Mouse (Mus musculus): ENCODE measurements around the gene Tspan9. TPM values are rescaled to one million over a fixed set of nuclear protein-coding genes. Genes with fewer than 3 reads are reported as not detected.
A peak's percentile ranks its signal among the peaks of the same experiment; 100 is the strongest.

Gene Tspan9
- polyA plus RNA-seq, 1 experiment from 2014 or later: 100 TPM

DNA sequence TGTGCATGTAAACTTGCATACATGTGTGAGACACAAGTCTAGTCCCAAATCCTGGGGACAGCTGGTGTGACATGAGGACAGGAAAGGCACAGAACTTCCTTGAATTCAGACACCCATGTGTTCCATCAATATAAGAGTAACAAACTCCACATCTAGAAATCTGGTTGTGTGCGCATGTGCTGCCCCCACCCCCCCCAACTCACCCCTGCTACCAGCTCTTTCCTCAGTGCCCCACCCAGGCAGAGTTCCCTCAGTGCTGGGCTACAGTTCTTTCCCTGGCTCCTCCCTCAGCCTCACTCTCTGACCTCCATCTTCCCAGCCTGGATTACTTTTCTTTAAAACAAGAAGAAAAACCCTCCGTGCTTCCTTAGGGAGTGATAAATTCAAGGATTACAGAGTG lies 27.1 kb downstream of the Tspan9 start:
- Histone ChIP-seq H3K4me1 (ENCODE audit: control insufficient read depth, insufficient read depth, low read length) (peaks cover 42% of the 10 kb centered on the region), H3K4me2 (replicated peaks; ENCODE audit: low read depth, low read length) (no peak overlapping the region), H3K9me3 (ENCODE audit: control insufficient read depth, low read length) (no peaks in the 10 kb centered on the region), H3K36me3 (ENCODE audit: control insufficient read depth, insufficient read depth, low read length) (no peaks in the 10 kb centered on the region; the same call in 1 of the 2 replicates), H3K9ac (ENCODE audit: low read depth, low read length) (no peak overlapping the region), H3K27ac (ENCODE audit: low read depth, low read length) (peak overlapping the region; percentile 44; the same call in 1 of the 2 replicates), H3K27me3 (ENCODE audit: control insufficient read depth, insufficient read depth, low read length) (no peaks in the 10 kb centered on the region), H3K4me3 (ENCODE audit: low read length) (no peak overlapping the region)
- 48% methylated on average over 2 of the region's 2 CpGs for WGBS
- ATAC-seq (ENCODE audit: low FRiP score, low TSS enrichment): no peak

DNA sequence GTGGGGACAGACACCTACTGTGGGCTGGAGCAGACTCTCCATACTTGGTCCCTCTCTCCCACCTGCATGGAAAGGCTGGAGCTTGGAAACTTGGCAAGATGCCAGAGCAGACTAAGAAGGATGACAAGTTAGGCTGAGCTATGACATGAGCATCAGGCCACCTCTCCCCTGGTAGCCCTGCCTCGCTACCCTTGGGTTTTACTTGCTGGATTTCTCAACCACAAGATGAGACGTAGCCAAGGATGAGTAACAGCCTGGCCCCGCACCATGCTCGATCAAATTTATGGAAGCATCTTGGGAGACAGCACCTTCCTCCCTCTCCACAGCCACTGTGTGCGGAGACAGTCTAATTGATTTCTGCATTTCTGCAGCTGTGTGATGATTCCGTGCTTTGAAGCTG lies 28.3 kb downstream of the Tspan9 start:
- Histone ChIP-seq H3K27ac (ENCODE audit: low read depth, low read length) (no peak overlapping the region), H3K4me3 (ENCODE audit: low read length) (no peak overlapping the region), H3K4me1 (ENCODE audit: control insufficient read depth, insufficient read depth, low read length) (peaks cover 43% of the 10 kb centered on the region), H3K4me2 (replicated peaks; ENCODE audit: low read depth, low read length) (no peak overlapping the region), H3K27me3 (ENCODE audit: control insufficient read depth, insufficient read depth, low read length) (no peaks in the 10 kb centered on the region), H3K9ac (ENCODE audit: low read depth, low read length) (no peak overlapping the region), H3K36me3 (ENCODE audit: control insufficient read depth, insufficient read depth, low read length) (no peaks in the 10 kb centered on the region; the same call in 1 of the 2 replicates), H3K9me3 (ENCODE audit: control insufficient read depth, low read length) (no peaks in the 10 kb centered on the region)
- 74% methylated on average over 6 of the region's 6 CpGs for WGBS
- no peak for ATAC-seq (ENCODE audit: low FRiP score, low TSS enrichment)

DNA sequence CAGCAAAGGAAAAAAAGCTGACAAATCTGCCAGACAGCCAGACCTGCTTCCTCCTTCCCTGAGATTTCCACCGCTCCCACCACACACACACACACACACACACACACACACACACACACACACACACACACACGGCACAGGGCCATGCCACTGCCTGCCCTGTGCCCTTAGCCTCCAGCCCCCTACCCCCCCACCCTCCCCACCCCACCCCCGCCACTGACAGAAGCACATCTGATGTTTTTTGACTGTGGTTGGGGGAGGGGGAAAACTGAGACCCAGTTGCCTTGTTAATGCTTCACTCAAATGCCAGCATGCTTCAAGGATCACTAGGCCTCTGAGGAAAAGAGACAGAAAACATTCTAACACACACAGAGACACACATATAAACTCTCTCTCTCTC lies 30.8 kb downstream of the Tspan9 start:
- ATAC-seq (ENCODE audit: low FRiP score, low TSS enrichment): peak; percentile 40
- H3K4me3 ChIP-seq (ENCODE audit: low read length): no peak overlapping the region
- no peaks in the 10 kb centered on the region; the same call in 1 of the 2 replicates for H3K36me3 ChIP-seq (ENCODE audit: control insufficient read depth, insufficient read depth, low read length)
- 20% methylated on average over 3 of the region's 3 CpGs for WGBS
- H3K9ac ChIP-seq (ENCODE audit: low read depth, low read length): no peak overlapping the region
- no peak overlapping the region for H3K4me2 ChIP-seq (replicated peaks; ENCODE audit: low read depth, low read length)
- H3K27ac ChIP-seq (ENCODE audit: low read depth, low read length): peak overlapping the region; percentile 73; the same call in 1 of the 2 replicates
- no peaks in the 10 kb centered on the region for H3K9me3 ChIP-seq (ENCODE audit: control insufficient read depth, low read length)
- H3K4me1 ChIP-seq (ENCODE audit: control insufficient read depth, insufficient read depth, low read length): peaks cover 48% of the 10 kb centered on the region
- no peaks in the 10 kb centered on the region for H3K27me3 ChIP-seq (ENCODE audit: control insufficient read depth, insufficient read depth, low read length)

DNA sequence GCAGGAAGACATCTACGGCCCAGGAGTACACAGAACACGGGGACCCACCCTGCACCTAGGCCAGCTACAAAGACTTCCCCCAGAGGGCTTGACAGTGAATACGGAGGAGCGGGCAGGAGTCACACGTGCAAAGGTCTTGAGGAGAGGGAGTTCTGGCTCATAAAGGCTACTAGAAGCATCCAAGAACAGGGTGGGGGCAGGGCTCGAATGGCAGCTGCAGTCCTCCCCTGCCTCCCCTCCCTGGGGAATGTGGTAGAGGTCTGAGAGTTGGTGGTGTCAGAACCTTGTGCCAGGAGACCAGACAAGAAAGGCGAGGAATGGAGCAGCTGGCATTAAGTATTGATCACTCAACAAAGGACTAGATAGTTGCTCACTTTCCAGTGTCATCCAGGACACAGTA lies 31.6 kb downstream of the Tspan9 start:
- no peaks in the 10 kb centered on the region; the same call in 1 of the 2 replicates for H3K36me3 ChIP-seq (ENCODE audit: control insufficient read depth, insufficient read depth, low read length)
- WGBS: 33% methylated on average over 7 of the region's 7 CpGs
- no peaks in the 10 kb centered on the region for H3K27me3 ChIP-seq (ENCODE audit: control insufficient read depth, insufficient read depth, low read length)
- peak overlapping the region; percentile 73; the same call in 1 of the 2 replicates for H3K27ac ChIP-seq (ENCODE audit: low read depth, low read length)
- no peak overlapping the region for H3K9ac ChIP-seq (ENCODE audit: low read depth, low read length)
- H3K4me2 ChIP-seq (replicated peaks; ENCODE audit: low read depth, low read length): no peak overlapping the region
- H3K4me1 ChIP-seq (ENCODE audit: control insufficient read depth, insufficient read depth, low read length): peaks cover 42% of the 10 kb centered on the region
- H3K4me3 ChIP-seq (ENCODE audit: low read length): no peak overlapping the region
- H3K9me3 ChIP-seq (ENCODE audit: control insufficient read depth, low read length): no peaks in the 10 kb centered on the region
- peak; percentile 34; the same call in 1 of the 2 replicates for ATAC-seq (ENCODE audit: low FRiP score, low TSS enrichment)

DNA sequence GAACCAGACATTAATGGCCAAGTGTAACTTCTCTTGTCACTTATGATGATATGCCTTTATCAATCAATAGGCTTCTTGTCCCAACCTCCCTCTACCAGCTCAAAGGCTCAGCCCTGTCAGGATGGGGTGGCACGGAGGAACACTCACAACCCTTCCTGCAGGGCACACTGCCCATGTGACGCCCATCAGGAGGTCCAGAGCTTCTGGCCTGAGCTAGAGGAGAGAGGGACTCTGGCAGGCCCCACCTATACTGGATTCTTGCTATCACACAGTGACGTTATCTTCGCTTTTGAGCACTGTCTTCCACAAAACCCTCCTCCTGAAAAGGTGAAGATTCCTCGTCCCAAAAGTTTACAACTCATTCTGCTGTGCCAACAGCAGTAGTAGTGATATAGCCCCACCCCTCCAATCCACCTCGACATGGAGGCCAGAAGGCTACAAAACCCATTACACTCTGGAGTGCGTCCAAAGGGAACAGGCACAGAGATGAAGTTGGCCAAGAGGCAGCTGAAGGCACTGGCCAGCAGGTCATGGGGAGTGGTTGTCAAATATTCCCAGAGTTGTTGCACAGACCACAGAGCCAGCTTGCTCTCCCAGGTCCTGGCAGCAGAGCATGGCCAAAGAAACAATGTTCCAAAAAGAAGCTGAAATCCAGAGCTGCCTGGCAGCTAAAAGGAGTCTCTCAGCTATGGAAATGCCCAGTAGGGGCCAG lies 34.9 kb downstream of the Tspan9 start:
- H3K4me1 ChIP-seq (ENCODE audit: control insufficient read depth, insufficient read depth, low read length): peaks cover 56% of the 10 kb centered on the region
- no peaks in the 10 kb centered on the region for H3K36me3 ChIP-seq (ENCODE audit: control insufficient read depth, insufficient read depth, low read length)
- no peak overlapping the region for H3K27ac ChIP-seq (ENCODE audit: low read depth, low read length)
- ATAC-seq (ENCODE audit: low FRiP score, low TSS enrichment): no peak
- no peak overlapping the region for H3K4me2 ChIP-seq (replicated peaks; ENCODE audit: low read depth, low read length)
- H3K4me3 ChIP-seq (ENCODE audit: low read length): no peak overlapping the region
- H3K9me3 ChIP-seq (ENCODE audit: control insufficient read depth, low read length): no peaks in the 10 kb centered on the region
- no peaks in the 10 kb centered on the region for H3K27me3 ChIP-seq (ENCODE audit: control insufficient read depth, insufficient read depth, low read length)
- WGBS: 78% methylated on average over 7 of the region's 7 CpGs
- H3K9ac ChIP-seq (ENCODE audit: low read depth, low read length): no peak overlapping the region

DNA sequence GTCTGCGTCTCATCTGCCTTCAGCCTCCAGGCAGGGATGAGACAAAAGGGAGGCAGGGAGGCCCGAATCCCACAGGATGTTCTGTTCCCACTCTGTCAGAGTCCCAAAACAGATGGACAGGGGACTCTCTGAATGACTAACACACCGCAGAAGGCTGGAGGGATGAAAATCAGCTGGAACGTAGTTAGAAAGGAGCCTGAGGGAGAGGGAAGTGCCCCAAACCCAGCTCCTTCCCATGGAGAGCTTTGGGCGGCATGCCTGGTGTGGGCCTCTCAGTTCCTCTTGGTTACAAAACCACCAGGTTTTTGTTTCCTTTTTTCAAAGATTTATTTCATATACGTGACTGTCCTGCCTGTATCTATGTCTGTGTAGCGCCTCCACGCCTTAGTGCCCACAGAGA lies 35.7 kb downstream of the Tspan9 start:
- Histone ChIP-seq H3K4me1 (ENCODE audit: control insufficient read depth, insufficient read depth, low read length) (peaks cover 54% of the 10 kb centered on the region), H3K27ac (ENCODE audit: low read depth, low read length) (no peak overlapping the region), H3K27me3 (ENCODE audit: control insufficient read depth, insufficient read depth, low read length) (no peaks in the 10 kb centered on the region), H3K36me3 (ENCODE audit: control insufficient read depth, insufficient read depth, low read length) (no peaks in the 10 kb centered on the region), H3K9ac (ENCODE audit: low read depth, low read length) (no peak overlapping the region), H3K4me3 (ENCODE audit: low read length) (no peak overlapping the region), H3K9me3 (ENCODE audit: control insufficient read depth, low read length) (no peaks in the 10 kb centered on the region), H3K4me2 (replicated peaks; ENCODE audit: low read depth, low read length) (no peak overlapping the region)
- 54% methylated on average over 8 of the region's 8 CpGs for WGBS
- ATAC-seq (ENCODE audit: low FRiP score, low TSS enrichment): no peak

DNA sequence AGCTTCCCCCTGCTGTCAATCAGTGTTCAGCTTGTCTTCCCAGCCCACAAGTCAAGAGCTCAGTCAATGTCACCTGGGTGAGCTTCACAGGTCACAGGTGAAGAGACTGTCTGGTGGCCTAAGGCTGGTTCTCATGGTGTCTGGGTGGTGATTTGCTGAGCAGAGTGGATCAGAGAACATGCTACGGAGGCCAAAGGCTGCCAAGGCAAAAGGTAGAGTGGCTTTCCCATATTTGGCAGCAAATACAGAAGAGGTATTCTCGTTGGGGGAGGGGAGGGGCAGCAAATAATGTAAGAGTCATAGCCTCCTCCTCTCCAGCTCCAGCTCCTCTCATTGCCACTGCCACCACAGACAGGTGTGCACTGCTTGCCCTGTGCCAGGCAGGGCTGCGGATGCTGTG lies 37.2 kb downstream of the Tspan9 start:
- no peak overlapping the region for H3K27ac ChIP-seq (ENCODE audit: low read depth, low read length)
- H3K36me3 ChIP-seq (ENCODE audit: control insufficient read depth, insufficient read depth, low read length): no peaks in the 10 kb centered on the region
- ATAC-seq (ENCODE audit: low FRiP score, low TSS enrichment): no peak
- H3K9ac ChIP-seq (ENCODE audit: low read depth, low read length): no peak overlapping the region
- H3K4me1 ChIP-seq (ENCODE audit: control insufficient read depth, insufficient read depth, low read length): peaks cover 41% of the 10 kb centered on the region
- H3K4me2 ChIP-seq (replicated peaks; ENCODE audit: low read depth, low read length): no peak overlapping the region
- no peak overlapping the region for H3K4me3 ChIP-seq (ENCODE audit: low read length)
- H3K9me3 ChIP-seq (ENCODE audit: control insufficient read depth, low read length): no peaks in the 10 kb centered on the region
- 76% methylated on average over 3 of the region's 3 CpGs for WGBS
- no peaks in the 10 kb centered on the region for H3K27me3 ChIP-seq (ENCODE audit: control insufficient read depth, insufficient read depth, low read length)

DNA sequence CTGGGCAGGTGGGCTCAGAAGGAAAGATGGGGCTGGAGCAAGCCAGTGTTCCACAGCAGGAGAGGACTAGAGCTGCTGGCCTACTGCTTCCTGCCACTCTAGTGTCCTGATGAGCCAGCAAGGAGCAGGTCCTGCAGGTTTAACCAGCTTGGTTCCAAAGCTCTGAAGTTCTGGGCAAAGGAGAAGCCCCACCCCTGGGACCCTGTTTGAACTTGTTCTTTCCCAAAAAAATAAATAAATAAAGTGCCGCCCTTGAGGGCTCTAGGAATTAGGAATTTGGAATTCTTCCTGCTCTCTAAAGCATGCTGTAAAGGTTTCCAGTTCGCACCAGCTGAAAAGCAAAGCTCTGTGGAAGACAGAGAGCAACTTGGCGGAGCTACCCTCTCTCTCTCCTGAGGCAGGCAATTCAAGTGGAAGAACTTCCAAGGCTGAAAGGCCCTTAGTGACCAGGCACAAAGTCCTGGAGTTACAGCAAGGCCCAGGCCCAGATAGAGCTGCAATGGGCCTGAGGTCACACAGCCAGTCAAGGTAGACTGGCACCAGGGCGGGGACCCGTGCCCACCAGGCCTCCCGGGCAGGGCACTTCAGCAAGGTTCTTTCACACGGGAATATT lies 38.6 kb downstream of the Tspan9 start:
- Histone ChIP-seq H3K9ac (ENCODE audit: low read depth, low read length) (no peak overlapping the region), H3K9me3 (ENCODE audit: control insufficient read depth, low read length) (no peaks in the 10 kb centered on the region), H3K36me3 (ENCODE audit: control insufficient read depth, insufficient read depth, low read length) (no peaks in the 10 kb centered on the region), H3K4me2 (replicated peaks; ENCODE audit: low read depth, low read length) (no peak overlapping the region), H3K27me3 (ENCODE audit: control insufficient read depth, insufficient read depth, low read length) (no peaks in the 10 kb centered on the region), H3K4me3 (ENCODE audit: low read length) (no peak overlapping the region), H3K4me1 (ENCODE audit: control insufficient read depth, insufficient read depth, low read length) (peaks cover 41% of the 10 kb centered on the region), H3K27ac (ENCODE audit: low read depth, low read length) (peak overlapping the region; percentile 73)
- WGBS: 66% methylated on average over 7 of the region's 7 CpGs
- peak; percentile 29 for ATAC-seq (ENCODE audit: low FRiP score, low TSS enrichment)

DNA sequence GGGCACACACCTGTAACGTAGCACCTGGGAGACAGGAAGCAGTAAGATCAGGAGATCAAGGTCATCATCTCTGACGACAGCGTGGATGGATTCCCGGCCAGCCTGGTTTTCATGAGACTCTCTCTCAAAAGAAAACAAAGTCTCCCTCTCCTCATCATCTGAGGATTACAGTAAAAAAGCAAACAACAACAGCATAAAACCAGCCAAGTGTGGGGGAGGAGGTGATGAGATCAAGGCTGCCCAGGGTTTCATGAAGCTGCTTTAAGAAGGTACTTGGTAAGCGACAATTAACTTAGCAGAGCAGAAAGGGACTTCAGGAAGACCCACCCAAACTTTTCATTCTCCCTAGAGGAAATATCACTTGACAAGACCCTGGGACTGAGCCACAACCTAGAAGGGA lies 39.5 kb downstream of the Tspan9 start:
- no peak overlapping the region for H3K4me3 ChIP-seq (ENCODE audit: low read length)
- WGBS: 38% methylated on average over 5 of the region's 5 CpGs
- H3K4me1 ChIP-seq (ENCODE audit: control insufficient read depth, insufficient read depth, low read length): peaks cover 45% of the 10 kb centered on the region
- H3K27ac ChIP-seq (ENCODE audit: low read depth, low read length): peak overlapping the region; percentile 26; the same call in 1 of the 2 replicates
- no peak overlapping the region for H3K9ac ChIP-seq (ENCODE audit: low read depth, low read length)
- no peak for ATAC-seq (ENCODE audit: low FRiP score, low TSS enrichment)
- H3K4me2 ChIP-seq (replicated peaks; ENCODE audit: low read depth, low read length): no peak overlapping the region
- no peaks in the 10 kb centered on the region for H3K27me3 ChIP-seq (ENCODE audit: control insufficient read depth, insufficient read depth, low read length)
- H3K36me3 ChIP-seq (ENCODE audit: control insufficient read depth, insufficient read depth, low read length): no peaks in the 10 kb centered on the region
- no peaks in the 10 kb centered on the region for H3K9me3 ChIP-seq (ENCODE audit: control insufficient read depth, low read length)

Data from kidney, embryonic 14.5 days (tissue).